Mouse (Mus musculus) myocyte (in vitro differentiated cells): Measurements from ENCODE around the gene Timm50.

Source experiments
- E2F4 ChIP-seq: IDR thresholded peaks from one replicate; pipeline ENCODE4 v1.6.1; 2011; ENCODE audit warnings: mild to moderate bottlenecking, control low read depth, moderate library complexity; ENCODE audit not compliant: insufficient read depth
- MYOG ChIP-seq, 3 experiments: IDR thresholded peaks; one replicate each; pipeline ENCODE4 v1.6.1; 2011; ENCODE audit warnings: control low read depth in 2 of 3, low read depth in 2 of 3, mild to moderate bottlenecking in 2 of 3; ENCODE audit not compliant: insufficient read length in 2 of 3, control insufficient read depth in 1 of 3, insufficient read depth in 1 of 3
- POLR2A ChIP-seq: IDR thresholded peaks from one replicate; pipeline ENCODE4 v1.6.1; 2011; ENCODE audit warnings: low read depth, mild to moderate bottlenecking, control low read depth, moderate library complexity; ENCODE audit not compliant: insufficient read length
- USF1 ChIP-seq: IDR thresholded peaks from one replicate; pipeline ENCODE4 v1.6.1; 2011; ENCODE audit warnings: low read depth, mild to moderate bottlenecking, control low read depth, moderate library complexity

DNA sequence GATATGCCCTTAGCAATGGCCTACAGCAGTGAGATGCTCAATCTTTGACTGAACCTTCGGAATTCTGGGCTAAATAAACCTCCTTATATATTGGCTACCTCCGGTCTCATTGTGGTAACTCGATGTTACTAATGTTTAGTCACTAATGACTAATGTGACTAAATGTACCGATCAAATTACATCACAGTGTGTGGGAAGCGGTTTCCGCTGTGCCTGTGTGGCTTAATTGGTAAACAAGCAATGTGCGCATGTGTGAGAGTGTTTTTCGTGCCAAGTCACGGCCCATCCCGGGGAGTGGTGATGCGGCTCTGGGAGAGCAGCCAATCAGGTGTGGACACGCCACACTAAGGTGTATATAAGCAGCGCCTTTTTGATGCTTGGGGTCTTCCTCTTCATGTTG is 46.5 kb downstream of the Timm50 start:
- TF ChIP-seq POLR2A (no peak), MYOG (IDR thresholded peaks at IDR 0.05; ENCODE audit: control insufficient read depth in 1 of 3, insufficient read depth in 1 of 3, insufficient read length in 2 of 3, low read depth in 2 of 3) (no peak), USF1 (no peak), E2F4 (no peak)
